Mouse (Mus musculus) embryonic fibroblast, embryonic 13.5 days (primary cell): ENCODE data around the gene Slc25a22. TPM values are rescaled to one million over a fixed set of nuclear protein-coding genes. Genes with fewer than 3 reads are reported as not detected.
"Not testable (repeated sequence)": the region's sequence is repeated elsewhere in the genome, so short reads cannot be mapped to it uniquely, and the experiment has no call there.

Experiments used
- H3K27ac ChIP-seq: 2 replicates; pipeline ENCODE4 v1.5.1; 2012; ENCODE audit warnings: low read length, control low read depth, inconsistent platforms; ENCODE audit not compliant: insufficient read depth
- H3K4me1 ChIP-seq: 2 replicates; pipeline ENCODE4 v1.6.1; 2011; ENCODE audit warnings: low read length; ENCODE audit not compliant: control insufficient read depth, insufficient read depth
- H3K4me3 ChIP-seq: 2 replicates; pipeline ENCODE4 v1.5.1; 2011; ENCODE audit warnings: mild to moderate bottlenecking, control low read depth, low read length; ENCODE audit not compliant: insufficient read depth
- CTCF ChIP-seq: IDR thresholded peaks from 2 replicates; pipeline ENCODE4 v1.5.1; 2011; ENCODE audit warnings: mild to moderate bottlenecking, control low read depth, low read length, moderate library complexity, borderline replicate concordance; ENCODE audit not compliant: insufficient read depth
- POLR2A ChIP-seq: IDR thresholded peaks from 2 replicates; pipeline ENCODE4 v1.6.1; 2011; ENCODE audit warnings: low read depth, mild to moderate bottlenecking, control low read depth, low read length, moderate library complexity
- polyA plus RNA-seq: library from polyadenylated mRNA; stranded (reverse); fragments of >200 nt; gene quantifications from 2 replicates; pipeline ENCODE4 v1.2.4, GENCODE M21; 2011; ENCODE audit warnings: low read depth; ENCODE audit not compliant: missing spikeins, insufficient read length

Gene Slc25a22
- polyA plus RNA-seq, 1 experiment = 26.9 TPM

- Histone ChIP-seq H3K4me1 (0 out of 2 replicates have a peak, but pooled peaks cover 5% of the 10 kb centered on the region), H3K4me3 (no peak overlapping the region)
- TF ChIP-seq CTCF (no peak), POLR2A (no peak)
Measured at GRCm38 (mm10) chr7:141418970-141419369, 18.7 kb downstream of the Slc25a22 start.

GRCm38 (mm10) chr7:141417731-141418681 lies 19.7 kb downstream of the Slc25a22 start:
- Histone ChIP-seq H3K4me1 (0 out of 2 replicates have a peak, but pooled peaks cover 5% of the 10 kb centered on the region), H3K27ac (no peak overlapping the region), H3K4me3 (no peak overlapping the region)
- TF ChIP-seq POLR2A (no peak), CTCF (no peak)

More at GRCm38 (mm10) chr7:141418970-141419369, 18.7 kb downstream of the Slc25a22 start:
- no peak overlapping the region for H3K27ac ChIP-seq

- no peak overlapping the region for H3K27ac ChIP-seq
- H3K4me3 ChIP-seq = no peak overlapping the region
- 0 out of 2 replicates have a peak, but pooled peaks have one; percentile 11 for TF ChIP-seq POLR2A
- TF ChIP-seq CTCF = no peak
- 0 out of 2 replicates have a peak, but pooled peaks cover 5% of the 10 kb centered on the region for H3K4me1 ChIP-seq
Measured at GRCm38 (mm10) chr7:141416144-141416841, 21.4 kb downstream of the Slc25a22 start.

- H3K4me3 ChIP-seq = peak within 1 kb of the TSS; percentile 85
- TF ChIP-seq POLR2A (peak; percentile 97), CTCF (no peak)
- H3K4me1 ChIP-seq = 0 out of 2 replicates have a peak, but pooled peaks cover 6% of the 10 kb centered on the region
- H3K27ac ChIP-seq = peak within 1 kb of the TSS; percentile 71
Measured at GRCm38 (mm10) chr7:141413809-141414584, 23.7 kb downstream of the Slc25a22 start, which contains the start of gene Gatd1. Gene Gatd1, minus strand, starts transcription at chr7:141414136.

- Histone ChIP-seq H3K4me3 (peak overlapping the region; percentile 85), H3K27ac (peak overlapping the region; percentile 71; the same call in 1 of the 2 replicates), H3K4me1 (0 out of 2 replicates have a peak, but pooled peaks cover 6% of the 10 kb centered on the region)
- TF ChIP-seq CTCF (no peak), POLR2A (0 out of 2 replicates have a peak, but pooled peaks have one; percentile 19)
Measured at GRCm38 (mm10) chr7:141413331-141413730, 24.4 kb downstream of the Slc25a22 start.

- Histone ChIP-seq H3K4me1 (0 out of 2 replicates have a peak, but pooled peaks cover 6% of the 10 kb centered on the region), H3K4me3 (no peak overlapping the region), H3K27ac (no peak overlapping the region)
- no peak for TF ChIP-seq POLR2A
- TF ChIP-seq CTCF = no peak
Measured at GRCm38 (mm10) chr7:141411667-141412066, 26.0 kb downstream of the Slc25a22 start.

GRCm38 (mm10) chr7:141410631-141411030 lies 27.1 kb downstream of the Slc25a22 start:
- Histone ChIP-seq H3K27ac (no peak overlapping the region), H3K4me1 (0 out of 2 replicates have a peak, but pooled peaks cover 2% of the 10 kb centered on the region), H3K4me3 (no peak overlapping the region)
- no peak for TF ChIP-seq POLR2A
- no peak for TF ChIP-seq CTCF

- H3K27ac ChIP-seq = no peak overlapping the region
- H3K4me3 ChIP-seq = no peak overlapping the region
- TF ChIP-seq CTCF = peak; percentile 74
- no peak for TF ChIP-seq POLR2A
- 0 out of 2 replicates have a peak, but pooled peaks cover 2% of the 10 kb centered on the region for H3K4me1 ChIP-seq
Measured at GRCm38 (mm10) chr7:141408833-141409232, 28.9 kb downstream of the Slc25a22 start.

GRCm38 (mm10) chr7:141407670-141408069 lies 30.0 kb downstream of the Slc25a22 start:
- H3K4me1 ChIP-seq, H3K27ac ChIP-seq, H3K4me3 ChIP-seq: not testable (repeated sequence)
